Mouse (Mus musculus): ENCODE results near the gene Cblb.

Cblb gene

GRCm38 (mm10) chr16:52210844-52211606, 180.0 kb downstream of the Cblb start:
- no peak for DNase-seq

- no peak for DNase-seq
These were observed 188.0 kb downstream of the Cblb start for GRCm38 (mm10) chr16:52219069-52219468.

DNA sequence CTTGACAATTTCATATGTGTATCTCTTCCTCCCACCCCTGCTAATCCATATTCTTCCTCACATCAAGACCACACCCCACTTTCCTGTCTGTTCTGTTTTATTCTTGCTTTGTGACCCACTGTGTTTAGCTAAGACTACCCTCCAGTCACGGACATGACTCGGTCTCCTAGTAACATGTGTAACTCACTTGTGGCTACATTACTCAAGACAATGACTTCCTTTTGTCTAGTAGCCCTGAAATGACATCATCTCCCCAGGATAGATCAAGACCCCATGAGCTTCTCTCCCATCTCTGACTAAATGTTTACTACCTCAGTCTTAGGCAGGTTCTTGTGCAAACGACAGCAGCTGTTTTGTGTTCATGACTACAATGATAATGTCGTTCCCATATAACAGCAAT, 191.9 kb downstream of the Cblb start:
- no peak for DNase-seq

GRCm38 (mm10) chr16:52229446-52229845, 198.4 kb downstream of the Cblb start:
- no peak for DNase-seq

- no peak for DNase-seq
These were observed 198.9 kb downstream of the Cblb start for GRCm38 (mm10) chr16:52229930-52230329.

DNA sequence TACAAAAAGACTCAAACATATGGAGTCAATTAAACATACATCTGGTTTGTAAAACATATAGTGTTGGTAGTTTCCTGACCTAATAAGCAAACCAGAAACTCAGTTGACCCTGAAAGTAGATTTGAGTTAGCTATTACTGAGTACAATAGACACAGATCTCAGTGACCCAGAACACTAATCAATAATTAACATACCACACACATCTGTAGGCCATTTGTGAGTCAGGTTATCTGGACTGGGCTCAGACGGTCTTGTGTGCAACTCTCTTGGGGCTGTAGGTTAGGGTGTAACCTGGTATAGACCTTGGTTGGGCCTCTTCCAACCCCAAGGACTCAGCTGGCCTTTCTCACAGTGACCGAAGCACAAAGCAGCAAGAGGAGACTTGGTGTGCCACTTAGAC, 211.1 kb downstream of the Cblb start:
- no peak for DNase-seq

DNA sequence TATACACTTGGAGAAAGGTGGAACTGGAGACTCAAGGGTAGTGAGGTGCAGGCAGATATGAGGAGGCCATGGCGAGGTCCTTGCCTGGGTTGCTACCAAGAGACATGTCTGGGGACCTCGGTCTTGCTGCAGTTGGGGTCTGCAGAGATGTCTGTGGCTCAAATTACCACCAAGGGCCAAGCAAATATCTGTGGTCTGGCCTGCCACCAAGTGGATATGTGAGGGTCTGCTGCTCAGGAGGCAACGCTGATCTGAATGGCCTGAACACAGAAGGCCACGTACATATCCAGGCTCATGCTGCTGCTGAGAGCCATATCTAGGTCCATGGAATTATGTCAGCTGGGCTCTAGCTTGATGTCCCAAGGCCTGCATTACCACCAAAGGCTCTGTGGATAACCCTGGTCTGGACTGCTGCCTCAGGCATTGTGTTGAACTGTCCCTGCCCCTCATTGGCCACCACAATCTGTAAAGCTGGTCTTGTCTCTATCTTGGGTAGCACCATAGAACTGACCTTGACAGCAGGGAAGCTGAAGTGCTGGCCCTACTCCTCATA, 212.5 kb downstream of the Cblb start:
- no peak for DNase-seq

- no peak for DNase-seq
These were observed 219.2 kb downstream of the Cblb start for GRCm38 (mm10) chr16:52250196-52250595.

GRCm38 (mm10) chr16:52250935-52251334, 219.9 kb downstream of the Cblb start:
- no peak for DNase-seq

Data from cerebellum, adult 8-10 months (tissue).